Mouse (Mus musculus) ovary, postnatal 10 days (tissue): ENCODE data around the gene Gna14.

Experiments
- DNase-seq: peaks from one replicate; pipeline ENCODE4 v3.0.0; 2022; ENCODE audit warnings: low spot score

Gene Gna14

GRCm38 (mm10) chr19:16514201-16514600, 78.6 kb downstream of the Gna14 start:
- no peak for DNase-seq

GRCm38 (mm10) chr19:16518569-16518968, 83.0 kb downstream of the Gna14 start:
- DNase-seq = no peak

GRCm38 (mm10) chr19:16520608-16521007, 85.0 kb downstream of the Gna14 start:
- no peak for DNase-seq

GRCm38 (mm10) chr19:16526302-16526880, 90.8 kb downstream of the Gna14 start:
- no peak for DNase-seq

GRCm38 (mm10) chr19:16527031-16527430, 91.5 kb downstream of the Gna14 start:
- no peak for DNase-seq

- DNase-seq = no peak
These were observed 92.8 kb downstream of the Gna14 start for GRCm38 (mm10) chr19:16528225-16528828.

GRCm38 (mm10) chr19:16529293-16529920, 93.8 kb downstream of the Gna14 start:
- no peak for DNase-seq

GRCm38 (mm10) chr19:16529999-16530398, 94.4 kb downstream of the Gna14 start:
- DNase-seq = no peak

GRCm38 (mm10) chr19:16534311-16534710, 98.7 kb downstream of the Gna14 start:
- no peak for DNase-seq

- no peak for DNase-seq
These were observed 102.9 kb downstream of the Gna14 start for GRCm38 (mm10) chr19:16538416-16538815.

- no peak for DNase-seq
These were observed 108.1 kb downstream of the Gna14 start for GRCm38 (mm10) chr19:16543688-16544087.

GRCm38 (mm10) chr19:16556988-16557387, 121.4 kb downstream of the Gna14 start:
- no peak for DNase-seq

- DNase-seq = no peak
These were observed 122.4 kb downstream of the Gna14 start for GRCm38 (mm10) chr19:16557971-16558370.

- no peak for DNase-seq
These were observed 123.0 kb downstream of the Gna14 start for GRCm38 (mm10) chr19:16558570-16558969.

GRCm38 (mm10) chr19:16559243-16559896, 123.8 kb downstream of the Gna14 start:
- no peak for DNase-seq

GRCm38 (mm10) chr19:16562676-16563075, 127.1 kb downstream of the Gna14 start:
- DNase-seq = no peak

- DNase-seq = no peak
These were observed 141.2 kb downstream of the Gna14 start for GRCm38 (mm10) chr19:16576790-16577189.

- DNase-seq = no peak
These were observed 144.2 kb downstream of the Gna14 start for GRCm38 (mm10) chr19:16579656-16580260.

- DNase-seq = no peak
These were observed 144.9 kb downstream of the Gna14 start for GRCm38 (mm10) chr19:16580501-16580900.

GRCm38 (mm10) chr19:16584546-16584945, 149.0 kb downstream of the Gna14 start:
- DNase-seq = no peak

GRCm38 (mm10) chr19:16585379-16585778, 149.8 kb downstream of the Gna14 start:
- no peak for DNase-seq

- no peak for DNase-seq
These were observed 157.9 kb downstream of the Gna14 start for GRCm38 (mm10) chr19:16593256-16593974.
